Mouse (Mus musculus): ENCODE results near the gene Mast1. TPM values are rescaled to one million over a fixed set of nuclear protein-coding genes. Genes with fewer than 3 reads are reported as not detected.
A peak's percentile ranks its signal among the peaks of the same experiment; 100 is the strongest.

Mast1 gene
- polyA plus RNA-seq, 1 experiment = 0.38 TPM

DNA sequence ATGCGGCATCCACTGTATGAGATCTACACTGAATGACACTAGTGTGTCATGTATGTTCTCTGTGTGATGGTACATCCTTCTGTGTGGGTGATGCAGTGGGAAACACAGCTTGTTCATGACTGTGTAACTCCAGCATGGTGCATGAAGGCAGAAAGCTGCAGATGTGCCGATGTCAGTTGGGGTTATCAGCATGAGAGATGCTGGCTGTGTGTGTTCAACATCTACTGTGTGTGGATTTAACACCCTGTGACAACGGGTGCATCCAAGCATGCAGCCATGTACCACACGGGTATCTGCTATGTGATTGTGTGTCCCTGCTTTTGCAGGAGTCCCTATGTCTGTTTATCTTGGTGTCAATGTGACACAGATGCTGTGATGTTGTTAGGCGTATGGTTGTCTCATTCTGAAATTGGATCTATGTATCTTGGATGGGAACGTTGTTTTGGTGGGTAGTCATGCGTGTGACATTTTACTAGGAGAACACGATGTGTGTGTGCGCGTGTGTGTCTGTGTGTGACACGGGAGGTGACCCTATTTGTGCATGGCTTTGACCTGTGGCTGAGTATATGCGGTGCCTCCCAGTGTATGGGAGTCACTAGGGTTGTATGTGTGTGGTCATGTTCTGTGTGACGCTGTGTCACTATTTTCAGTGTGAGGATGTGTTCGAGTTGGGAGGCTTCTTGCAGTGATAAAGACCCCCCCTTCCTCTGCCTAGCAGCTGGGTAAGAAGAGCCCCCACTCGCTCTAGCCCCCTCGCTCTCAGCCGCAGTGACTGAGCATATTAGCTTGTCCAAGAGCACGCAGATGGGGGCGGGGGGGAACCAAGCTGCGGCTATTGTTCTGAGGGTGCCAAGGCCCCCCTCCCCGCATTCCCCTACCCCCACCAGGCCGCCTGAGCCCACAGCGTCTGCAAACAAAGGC lies 858 bp downstream of the Mast1 start:
- TF ChIP-seq CTCF (conservative IDR thresholded peaks at IDR 0.05; ENCODE audit: insufficient read depth, insufficient read length, low read depth, low read length) (no peak), POLR2A (IDR thresholded peaks at IDR 0.05; ENCODE audit: low read depth, low read length) (no peak)
- Histone ChIP-seq H3K36me3 (ENCODE audit: control insufficient read depth, insufficient read depth, low read length) (no peaks in the 10 kb centered on the region), H3K27ac (ENCODE audit: insufficient read depth, low read depth, low read length) (no peak overlapping the region), H3K4me1 (ENCODE audit: control insufficient read depth, insufficient read depth, low read length) (no peaks in the 10 kb centered on the region), H3K27me3 (replicated peaks; ENCODE audit: control insufficient read depth, insufficient read depth, low read length) (peaks cover 3% of the 10 kb centered on the region), H3K4me3 (ENCODE audit: insufficient read depth, low read depth, low read length) (no peak overlapping the region)
- WGBS = 16% methylated on average over 23 of the region's 23 CpGs
- DNase-seq = no peak

DNA sequence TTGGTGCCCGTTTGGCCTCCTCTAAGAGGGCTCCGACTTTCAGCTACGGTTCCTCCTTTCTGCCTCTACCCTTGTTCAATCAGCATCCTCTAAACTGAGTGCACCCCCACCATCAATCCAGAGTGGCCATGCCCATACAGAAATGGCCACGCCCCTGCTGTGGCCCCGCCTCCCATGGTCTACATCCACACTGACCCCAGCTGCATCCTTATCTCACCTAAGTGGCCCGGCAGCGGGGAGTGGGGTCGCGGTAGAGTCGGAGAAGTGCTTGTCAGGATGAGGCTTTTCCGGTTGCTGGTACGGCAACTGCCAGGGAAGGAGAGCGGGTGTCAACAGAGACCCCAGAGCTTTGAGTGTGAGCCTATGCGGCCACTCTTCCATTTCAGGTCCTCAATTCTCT lies 1.7 kb downstream of the Mast1 start:
- TF ChIP-seq POLR2A (IDR thresholded peaks at IDR 0.05; ENCODE audit: low read depth, low read length) (no peak), CTCF (conservative IDR thresholded peaks at IDR 0.05; ENCODE audit: insufficient read depth, insufficient read length, low read depth, low read length) (no peak)

DNA sequence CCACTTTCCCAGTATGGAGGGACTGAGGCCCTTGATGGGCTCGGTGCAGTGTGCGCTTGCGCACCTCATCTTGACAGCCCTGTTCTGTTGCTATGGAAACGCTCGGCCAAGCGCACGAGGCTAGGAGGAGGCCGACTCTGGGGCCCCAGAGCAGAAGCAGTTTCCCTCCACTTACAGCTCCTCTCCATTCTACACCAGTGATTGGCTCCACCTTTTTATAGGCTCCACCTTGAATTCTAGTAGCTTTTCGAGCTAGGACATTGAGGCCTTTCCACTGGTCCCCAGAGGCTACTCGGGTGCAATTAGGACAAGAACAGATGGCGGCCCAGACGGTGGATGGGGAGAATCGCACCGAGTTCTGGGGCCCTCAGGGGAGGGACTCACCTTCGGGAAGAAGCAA lies 2.3 kb downstream of the Mast1 start:
- Histone ChIP-seq H3K4me1 (ENCODE audit: control insufficient read depth, insufficient read depth, low read length) (no peaks in the 10 kb centered on the region), H3K36me3 (ENCODE audit: control insufficient read depth, insufficient read depth, low read length) (no peaks in the 10 kb centered on the region), H3K27ac (ENCODE audit: insufficient read depth, low read depth, low read length) (no peak overlapping the region), H3K4me3 (ENCODE audit: insufficient read depth, low read depth, low read length) (no peak overlapping the region), H3K27me3 (replicated peaks; ENCODE audit: control insufficient read depth, insufficient read depth, low read length) (peaks cover 3% of the 10 kb centered on the region)
- TF ChIP-seq CTCF (conservative IDR thresholded peaks at IDR 0.05; ENCODE audit: insufficient read depth, insufficient read length, low read depth, low read length) (no peak), POLR2A (IDR thresholded peaks at IDR 0.05; ENCODE audit: low read depth, low read length) (no peak)
- DNase-seq = no peak
- WGBS = 3% methylated on average over 15 of the region's 15 CpGs

More for the DNA sequence above, 1.7 kb downstream of the Mast1 start:
- Histone ChIP-seq H3K4me3 (ENCODE audit: insufficient read depth, low read depth, low read length) (no peak overlapping the region), H3K4me1 (ENCODE audit: control insufficient read depth, insufficient read depth, low read length) (no peaks in the 10 kb centered on the region), H3K27ac (ENCODE audit: insufficient read depth, low read depth, low read length) (no peak overlapping the region), H3K36me3 (ENCODE audit: control insufficient read depth, insufficient read depth, low read length) (no peaks in the 10 kb centered on the region), H3K27me3 (replicated peaks; ENCODE audit: control insufficient read depth, insufficient read depth, low read length) (peaks cover 3% of the 10 kb centered on the region)
- WGBS = 6% methylated on average over 14 of the region's 14 CpGs
- DNase-seq = no peak

DNA sequence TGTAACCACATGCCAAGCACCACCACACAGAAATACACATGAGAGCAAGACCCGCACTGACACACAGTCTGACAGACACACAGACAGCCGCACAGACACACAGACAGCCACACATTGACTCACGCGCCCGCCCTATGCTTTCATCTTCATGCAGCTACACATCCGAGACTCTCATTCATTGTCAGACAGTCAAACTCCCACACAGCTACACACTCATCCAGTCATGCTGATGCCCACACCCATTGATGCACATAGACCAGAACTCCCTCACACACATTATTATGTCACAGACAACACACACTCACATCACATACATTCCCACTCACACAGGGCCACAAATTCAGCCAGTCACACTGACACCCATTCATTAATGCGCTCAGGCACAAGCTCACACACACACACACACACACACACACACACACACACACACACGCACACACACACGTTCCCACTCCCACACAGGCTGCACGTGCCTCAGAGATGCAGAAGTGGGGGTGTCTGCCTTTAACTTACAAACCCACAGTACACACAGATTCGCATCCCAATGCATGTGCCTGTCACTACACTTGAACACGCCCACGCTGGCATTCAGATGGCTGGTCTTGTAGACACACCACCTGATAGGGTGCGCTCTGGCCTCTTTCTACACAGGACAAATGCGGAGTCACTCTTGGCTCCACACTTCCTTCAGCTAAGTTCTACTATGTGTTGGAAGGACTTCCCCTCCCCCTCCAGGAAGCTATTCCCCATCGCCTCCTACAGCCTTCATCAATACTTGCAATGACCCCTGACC lies 3.2 kb downstream of the Mast1 start:
- 73% methylated on average over 16 of the region's 16 CpGs for WGBS
- TF ChIP-seq POLR2A (IDR thresholded peaks at IDR 0.05; ENCODE audit: low read depth, low read length) (no peak), CTCF (conservative IDR thresholded peaks at IDR 0.05; ENCODE audit: insufficient read depth, insufficient read length, low read depth, low read length) (no peak)
- H3K27me3 ChIP-seq (replicated peaks; ENCODE audit: control insufficient read depth, insufficient read depth, low read length) = peaks cover 3% of the 10 kb centered on the region

DNA sequence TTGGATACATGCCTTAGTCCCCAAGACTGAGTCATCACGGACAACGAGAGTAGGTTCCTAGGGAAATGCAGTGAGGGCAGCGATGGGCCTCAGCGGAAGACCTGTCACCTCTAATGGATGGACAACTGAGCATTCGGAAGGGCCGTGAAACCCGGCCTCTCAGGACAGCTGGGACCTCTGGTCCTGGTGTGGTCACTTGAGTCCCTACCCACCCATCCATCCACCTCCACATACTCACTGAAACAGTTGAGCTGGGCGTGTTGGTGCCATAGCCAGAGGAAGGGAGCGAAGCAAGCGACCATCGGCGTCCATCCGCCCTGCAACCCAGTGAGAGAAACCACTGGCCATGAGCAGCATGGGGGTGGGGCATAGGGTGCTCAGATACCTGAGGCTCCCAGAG lies 6.6 kb downstream of the Mast1 start:
- no peak for DNase-seq
- no peaks in the 10 kb centered on the region for H3K4me1 ChIP-seq (ENCODE audit: control insufficient read depth, insufficient read depth, low read length)
- 80% methylated on average over 13 of the region's 13 CpGs for WGBS
- TF ChIP-seq POLR2A (IDR thresholded peaks at IDR 0.05; ENCODE audit: low read depth, low read length) = no peak
- TF ChIP-seq CTCF (conservative IDR thresholded peaks at IDR 0.05; ENCODE audit: insufficient read depth, insufficient read length, low read depth, low read length) = no peak
- H3K27ac ChIP-seq (ENCODE audit: insufficient read depth, low read depth, low read length) = no peak overlapping the region
- peaks cover 3% of the 10 kb centered on the region for H3K27me3 ChIP-seq (replicated peaks; ENCODE audit: control insufficient read depth, insufficient read depth, low read length)
- H3K36me3 ChIP-seq (ENCODE audit: control insufficient read depth, insufficient read depth, low read length) = no peaks in the 10 kb centered on the region
- no peak overlapping the region for H3K4me3 ChIP-seq (ENCODE audit: insufficient read depth, low read depth, low read length)

More for the DNA sequence above, 3.2 kb downstream of the Mast1 start:
- DNase-seq = no peak
- Histone ChIP-seq H3K36me3 (ENCODE audit: control insufficient read depth, insufficient read depth, low read length) (no peaks in the 10 kb centered on the region), H3K4me1 (ENCODE audit: control insufficient read depth, insufficient read depth, low read length) (no peaks in the 10 kb centered on the region), H3K27ac (ENCODE audit: insufficient read depth, low read depth, low read length) (no peak overlapping the region), H3K4me3 (ENCODE audit: insufficient read depth, low read depth, low read length) (no peak overlapping the region)

DNA sequence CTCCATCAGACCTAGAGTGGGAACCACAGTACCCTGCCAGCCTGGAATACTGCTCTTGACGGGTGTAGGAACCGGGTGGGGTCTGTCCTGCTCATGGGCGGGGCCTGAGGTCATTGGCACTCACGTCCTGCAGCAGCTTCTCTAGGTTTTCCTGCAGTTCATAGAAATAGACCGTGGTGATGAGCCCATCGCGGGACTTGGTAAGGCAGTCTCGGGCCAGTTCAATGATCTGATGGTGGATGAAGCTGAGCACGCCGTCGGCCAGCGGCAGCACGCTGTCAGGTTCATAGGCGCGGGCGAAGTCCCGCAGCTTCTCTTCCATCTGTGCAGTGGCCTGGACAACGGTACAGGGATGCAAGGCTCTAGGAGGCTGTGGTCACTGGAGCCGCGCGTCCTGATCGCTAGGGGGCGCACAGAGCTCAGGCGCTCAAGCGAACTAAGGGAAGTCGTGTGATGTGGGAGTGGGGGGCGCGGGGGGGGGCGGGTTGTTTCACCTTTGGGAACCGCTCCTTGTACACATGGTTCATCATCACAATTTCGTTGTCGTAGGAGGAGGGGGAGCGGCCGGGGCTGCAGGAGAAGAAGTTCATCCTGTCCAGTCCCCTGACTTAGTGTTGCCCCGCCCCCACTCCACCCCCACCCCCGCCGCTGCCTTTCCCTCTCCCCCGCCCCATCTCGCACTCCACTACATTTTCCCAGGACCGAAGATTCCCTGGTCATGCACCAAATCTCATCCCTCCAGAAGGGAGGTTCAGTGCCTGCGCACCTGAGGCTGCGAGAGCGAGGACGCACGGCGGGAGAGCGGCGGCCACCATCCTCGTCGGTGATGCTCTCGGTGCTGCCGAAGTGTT lies 8.5 kb downstream of the Mast1 start:
- H3K27ac ChIP-seq (ENCODE audit: insufficient read depth, low read depth, low read length) = no peak overlapping the region
- H3K36me3 ChIP-seq (ENCODE audit: control insufficient read depth, insufficient read depth, low read length) = no peaks in the 10 kb centered on the region
- TF ChIP-seq POLR2A (IDR thresholded peaks at IDR 0.05; ENCODE audit: low read depth, low read length) (no peak), CTCF (conservative IDR thresholded peaks at IDR 0.05; ENCODE audit: insufficient read depth, insufficient read length, low read depth, low read length) (peak; percentile 78)
- DNase-seq = peak; percentile 70
- H3K4me3 ChIP-seq (ENCODE audit: insufficient read depth, low read depth, low read length) = no peak overlapping the region
- H3K4me1 ChIP-seq (ENCODE audit: control insufficient read depth, insufficient read depth, low read length) = no peaks in the 10 kb centered on the region
- no peaks in the 10 kb centered on the region for H3K27me3 ChIP-seq (replicated peaks; ENCODE audit: control insufficient read depth, insufficient read depth, low read length)
- 3% methylated on average over 52 of the region's 52 CpGs for WGBS

Measured in kidney, adult 2 months (tissue).